Mouse (Mus musculus) intestine, embryonic 16.5 days (tissue): ENCODE measurements around the gene Zfp991. TPM values are rescaled to one million over a fixed set of nuclear protein-coding genes. Genes with fewer than 3 reads are reported as not detected.
A peak's percentile ranks its signal among the peaks of the same experiment; 100 is the strongest.
"Not testable (repeated sequence)": the region's sequence is repeated elsewhere in the genome, so short reads cannot be mapped to it uniquely, and the experiment has no call there.

ENCODE experiments used
- ATAC-seq: fragments of 200-750 bp; cut with Nextera tagmentation; 2 replicates; pipeline ENCODE4 v1.8.0; 2017; ENCODE audit warnings: moderate TSS enrichment, moderate library complexity
- H3K27ac ChIP-seq: fragments of 300-500 bp; sonication (generic); 2 replicates; pipeline ENCODE4 v1.5.1; 2014; ENCODE audit warnings: mild to moderate bottlenecking, low read length
- H3K27me3 ChIP-seq: fragments of 300-500 bp; sonication (generic); replicated peaks from 2 replicates; pipeline ENCODE4 v1.6.1; 2014; ENCODE audit warnings: low read length, control low read depth, mixed read lengths; ENCODE audit not compliant: control insufficient read depth, insufficient read depth
- H3K36me3 ChIP-seq: fragments of 300-500 bp; sonication (generic); 2 replicates; pipeline ENCODE4 v1.6.1; 2014; ENCODE audit warnings: low read length, control low read depth; ENCODE audit not compliant: control insufficient read depth, insufficient read depth
- H3K4me1 ChIP-seq: fragments of 300-500 bp; sonication (generic); 2 replicates; pipeline ENCODE4 v1.6.1; 2014; ENCODE audit warnings: low read length, control low read depth, mixed read lengths; ENCODE audit not compliant: control insufficient read depth, insufficient read depth
- H3K4me2 ChIP-seq: fragments of 300-500 bp; sonication (generic); 2 replicates; pipeline ENCODE4 v1.6.1; 2014; ENCODE audit warnings: low read depth, low read length, control low read depth
- H3K4me3 ChIP-seq: fragments of 300-500 bp; sonication (generic); 2 replicates; pipeline ENCODE4 v1.5.1; 2014; ENCODE audit warnings: mild to moderate bottlenecking, low read length
- H3K9ac ChIP-seq: fragments of 300-500 bp; sonication (generic); 2 replicates; pipeline ENCODE4 v1.6.1; 2014; ENCODE audit warnings: low read depth, low read length
- H3K9me3 ChIP-seq: fragments of 300-500 bp; sonication (generic); 2 replicates; pipeline ENCODE4 v1.6.1; 2016; ENCODE audit warnings: low read length, control low read depth; ENCODE audit not compliant: control insufficient read depth
- WGBS: fragments of 180-500 bp; shearing (Covaris S2); extraction: QIAGEN DNeasy Blood & Tissue Kit; methylation state at CpG from one replicate; pipeline ENCODE4 v1.1.7; 2014; 5-methylcytosine and 5-hydroxymethylcytosine counted together
- polyA plus RNA-seq: library from polyadenylated mRNA; unstranded; fragments of >200 nt; fragmentation: Nextera tagmentation; extraction: Ambion mirVana; gene quantifications from 2 replicates; pipeline ENCODE4 v1.2.1, GENCODE M21; 2015

Gene Zfp991
- polyA plus RNA-seq: 7.7 and 8.4 TPM in 2 replicates

DNA sequence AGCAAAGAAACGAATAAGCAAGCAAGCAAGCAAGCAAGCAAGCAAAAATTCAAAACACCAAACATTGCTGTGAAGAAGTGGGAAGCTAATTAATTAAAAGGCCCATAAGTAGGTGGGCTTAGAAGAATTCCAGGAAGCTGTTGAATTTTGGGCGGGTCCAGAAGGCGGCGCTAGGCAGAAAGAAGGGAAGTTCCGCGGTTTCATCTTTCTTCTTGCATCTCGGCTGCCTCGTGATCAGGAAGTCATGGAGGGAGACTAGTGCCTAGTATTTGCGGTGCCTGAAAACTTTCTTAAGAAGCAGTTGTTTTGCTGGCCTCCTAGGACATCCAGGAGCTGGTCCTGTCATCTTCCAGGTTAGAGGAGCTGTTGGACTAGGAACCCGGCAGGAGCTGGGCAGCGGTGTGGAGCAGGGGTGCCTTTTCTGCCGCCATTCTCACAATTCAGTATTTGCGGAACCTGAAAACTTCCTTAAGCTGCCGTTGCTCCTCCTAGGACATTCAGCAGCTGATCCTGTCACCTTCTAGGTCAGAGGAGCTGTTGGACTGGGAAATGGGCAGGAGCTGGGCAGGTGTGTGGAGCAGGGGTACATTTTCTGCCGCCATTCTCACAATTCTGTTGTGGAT, at the start of gene Zfp991:
Gene Zfp991, plus strand, starts transcription at position 202 of the 623 bp plus-strand sequence.
- 33% methylated on average over 2 of the region's 15 CpGs for WGBS
- H3K27me3 ChIP-seq, H3K27ac ChIP-seq, ATAC-seq, H3K9me3 ChIP-seq, H3K36me3 ChIP-seq, H3K9ac ChIP-seq, H3K4me2 ChIP-seq, H3K4me1 ChIP-seq: not testable (repeated sequence)
- H3K4me3 ChIP-seq: peak within 1 kb of the TSS; percentile 30

DNA sequence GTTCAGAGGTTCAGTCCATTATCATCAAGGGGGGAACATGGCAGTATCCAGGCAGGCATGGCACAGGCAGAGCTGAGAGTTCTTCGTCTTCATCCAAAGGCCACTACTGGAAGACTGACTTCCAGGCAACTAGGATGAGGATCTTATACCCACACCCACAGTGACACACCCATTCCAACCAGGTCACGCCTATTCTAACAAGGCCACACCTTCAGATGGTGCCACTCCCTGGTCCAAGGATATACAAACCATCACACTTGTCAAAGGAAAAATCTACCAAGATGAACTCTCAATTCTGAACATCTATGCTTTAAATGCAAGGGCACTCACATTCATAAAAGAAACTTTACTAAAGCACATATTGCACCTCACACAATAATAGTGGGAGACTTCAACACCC, 36.2 kb upstream of the Zfp991 start:
- not testable (repeated sequence) for H3K36me3 ChIP-seq, H3K4me2 ChIP-seq, H3K4me1 ChIP-seq, H3K9me3 ChIP-seq, H3K4me3 ChIP-seq, H3K27ac ChIP-seq, H3K9ac ChIP-seq, H3K27me3 ChIP-seq, ATAC-seq
- 66% methylated on average over 2 of the region's 2 CpGs for WGBS

DNA sequence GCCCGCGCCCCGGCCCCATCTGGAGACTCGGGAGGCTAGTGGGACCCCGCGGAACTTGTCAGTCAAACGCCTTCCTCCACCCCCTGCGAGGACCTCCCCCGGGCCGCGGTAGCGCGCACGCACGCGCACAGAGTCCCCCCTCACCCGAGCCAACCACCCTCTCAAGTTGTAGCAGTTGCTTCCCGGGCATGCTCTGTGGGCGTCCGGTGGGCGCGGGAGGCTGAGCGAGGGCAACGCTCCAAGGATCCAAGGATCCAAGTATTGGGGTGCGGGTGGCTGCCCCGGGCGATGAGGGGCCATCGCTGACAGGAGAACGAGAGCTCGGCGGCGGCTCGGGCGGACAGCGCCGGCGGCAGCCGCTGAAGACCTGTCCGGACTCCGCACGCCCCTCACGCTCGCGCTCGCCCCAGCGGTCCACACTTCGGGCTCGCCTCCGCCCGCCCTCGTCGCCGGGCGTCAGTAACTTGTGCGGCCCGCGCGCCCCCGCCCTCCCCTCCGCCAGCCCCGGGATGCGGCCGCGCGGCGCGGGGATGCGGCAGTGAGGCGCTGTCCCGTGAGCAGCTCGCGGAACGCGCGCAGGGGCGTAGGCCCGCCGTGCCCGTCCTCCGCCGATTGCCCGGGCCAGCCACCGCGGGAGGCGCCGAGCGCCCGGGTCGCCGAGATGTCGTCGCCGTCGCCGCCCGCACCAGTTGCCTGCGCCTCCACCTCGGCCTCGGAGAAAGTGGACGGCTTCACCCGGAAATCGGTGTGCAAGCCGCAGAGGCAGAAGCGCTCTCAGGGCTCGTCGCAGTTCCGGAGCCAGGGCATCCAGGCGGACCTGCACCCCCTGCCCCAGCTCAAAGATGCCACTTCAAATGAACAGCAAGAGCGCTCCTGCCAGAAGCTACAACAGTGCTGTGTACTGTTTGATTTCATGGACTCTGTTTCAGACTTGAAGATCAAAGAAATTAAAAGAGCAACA, 29.9 kb upstream of the Zfp991 start:
- not testable (repeated sequence) for H3K4me1 ChIP-seq, H3K9me3 ChIP-seq, H3K36me3 ChIP-seq, H3K27me3 ChIP-seq, H3K27ac ChIP-seq
- peak overlapping the region; percentile 48 for H3K4me3 ChIP-seq
- 0 out of 2 replicates have a peak overlapping the region, but pooled peaks have one; percentile 37 for H3K9ac ChIP-seq
- H3K4me2 ChIP-seq: peak overlapping the region; percentile 78
- WGBS: 1% methylated on average over 78 of the region's 109 CpGs
- ATAC-seq: peak; percentile 84

DNA sequence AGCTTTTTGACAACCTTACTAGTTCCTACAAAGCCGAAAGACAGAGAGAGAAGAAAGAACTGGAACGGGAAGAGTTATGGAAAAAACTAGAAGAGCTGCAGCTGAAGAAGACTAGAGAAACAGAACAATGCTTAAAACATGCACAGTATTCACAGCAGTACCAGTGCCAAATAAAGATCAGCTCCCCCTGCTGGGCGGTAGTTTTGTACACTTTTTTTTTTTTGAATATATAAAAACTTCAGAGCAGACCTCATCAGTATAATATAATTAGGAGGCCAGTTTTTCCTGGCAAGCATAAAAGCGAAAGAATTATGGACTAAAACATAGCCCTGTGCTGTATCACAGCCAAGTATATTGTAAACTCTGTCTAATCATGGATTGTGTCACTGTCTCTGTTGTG, 28.0 kb upstream of the Zfp991 start:
- H3K27ac ChIP-seq, H3K4me3 ChIP-seq, H3K36me3 ChIP-seq, H3K4me1 ChIP-seq, H3K9ac ChIP-seq, H3K4me2 ChIP-seq, H3K27me3 ChIP-seq, ATAC-seq, H3K9me3 ChIP-seq: not testable (repeated sequence)
- 49% methylated on average over 4 of the region's 4 CpGs for WGBS

DNA sequence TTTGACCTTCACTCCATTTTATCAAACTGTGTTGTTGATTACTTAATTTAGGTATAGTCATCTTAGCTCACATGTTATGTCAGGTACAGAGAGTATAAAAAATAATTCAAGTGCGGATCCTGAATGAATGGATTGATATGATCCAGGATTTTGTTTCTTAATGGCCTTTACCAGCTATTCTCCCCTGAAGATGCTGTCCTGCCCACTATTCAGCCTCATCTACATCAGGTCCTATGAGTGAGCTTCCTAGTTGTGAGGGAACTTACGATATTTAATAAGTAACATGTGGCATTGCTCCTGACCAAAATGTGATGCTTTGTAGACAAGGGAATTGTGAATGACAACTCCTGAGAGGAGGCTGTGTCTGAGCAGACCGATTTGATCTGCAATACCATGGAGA, 14.0 kb upstream of the Zfp991 start:
- not testable (repeated sequence) for H3K9ac ChIP-seq, H3K4me3 ChIP-seq, H3K27me3 ChIP-seq, H3K4me2 ChIP-seq, ATAC-seq, H3K4me1 ChIP-seq, H3K27ac ChIP-seq, H3K9me3 ChIP-seq, H3K36me3 ChIP-seq
- 78% methylated on average over 2 of the region's 3 CpGs for WGBS

DNA sequence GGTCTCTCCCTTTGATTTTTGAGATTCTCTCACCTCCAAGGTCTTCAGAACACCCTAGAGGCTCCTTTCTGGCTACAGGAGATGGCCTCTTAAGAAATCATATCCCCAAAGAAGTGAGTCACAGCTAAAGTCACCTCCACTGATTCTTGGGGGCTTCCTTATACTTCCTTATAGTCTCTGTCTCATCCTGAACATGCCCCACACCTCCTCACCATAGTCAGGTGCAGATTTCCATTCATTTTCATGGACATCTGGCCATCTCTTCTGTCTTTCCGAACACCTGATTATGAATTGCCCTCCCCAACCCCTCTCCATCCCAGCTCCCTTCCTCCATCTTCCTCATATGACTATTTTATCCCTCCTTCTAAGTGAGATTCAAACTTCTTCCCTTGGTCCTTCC, 9.6 kb upstream of the Zfp991 start:
- not testable (repeated sequence) for H3K4me1 ChIP-seq, H3K36me3 ChIP-seq, H3K4me2 ChIP-seq, H3K9ac ChIP-seq, H3K27ac ChIP-seq, H3K27me3 ChIP-seq, H3K4me3 ChIP-seq, H3K9me3 ChIP-seq, ATAC-seq
- WGBS: 73% methylated on average over 1 of the region's 1 CpGs

DNA sequence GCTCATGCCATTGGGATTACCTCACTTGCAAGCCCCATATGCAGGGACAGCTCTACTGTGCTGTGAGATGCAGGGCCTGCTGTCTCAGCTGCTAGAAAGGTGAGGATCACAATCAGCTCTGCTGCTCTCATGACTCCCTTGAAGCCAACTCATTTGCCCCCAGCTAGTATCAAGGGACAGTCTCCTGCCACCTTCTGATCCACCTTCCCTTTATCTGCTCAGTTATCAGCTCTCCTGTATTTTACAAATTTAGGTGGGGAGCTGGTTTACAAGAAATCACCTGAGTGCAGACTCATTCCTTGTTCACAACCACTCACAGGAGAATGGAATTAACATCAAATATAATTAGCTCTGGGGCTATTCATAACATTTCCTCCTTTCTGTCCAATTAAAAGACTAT, 8.0 kb upstream of the Zfp991 start:
- H3K27ac ChIP-seq, H3K9me3 ChIP-seq, H3K4me2 ChIP-seq, H3K27me3 ChIP-seq, ATAC-seq, H3K4me3 ChIP-seq, H3K4me1 ChIP-seq, H3K9ac ChIP-seq, H3K36me3 ChIP-seq: not testable (repeated sequence)

DNA sequence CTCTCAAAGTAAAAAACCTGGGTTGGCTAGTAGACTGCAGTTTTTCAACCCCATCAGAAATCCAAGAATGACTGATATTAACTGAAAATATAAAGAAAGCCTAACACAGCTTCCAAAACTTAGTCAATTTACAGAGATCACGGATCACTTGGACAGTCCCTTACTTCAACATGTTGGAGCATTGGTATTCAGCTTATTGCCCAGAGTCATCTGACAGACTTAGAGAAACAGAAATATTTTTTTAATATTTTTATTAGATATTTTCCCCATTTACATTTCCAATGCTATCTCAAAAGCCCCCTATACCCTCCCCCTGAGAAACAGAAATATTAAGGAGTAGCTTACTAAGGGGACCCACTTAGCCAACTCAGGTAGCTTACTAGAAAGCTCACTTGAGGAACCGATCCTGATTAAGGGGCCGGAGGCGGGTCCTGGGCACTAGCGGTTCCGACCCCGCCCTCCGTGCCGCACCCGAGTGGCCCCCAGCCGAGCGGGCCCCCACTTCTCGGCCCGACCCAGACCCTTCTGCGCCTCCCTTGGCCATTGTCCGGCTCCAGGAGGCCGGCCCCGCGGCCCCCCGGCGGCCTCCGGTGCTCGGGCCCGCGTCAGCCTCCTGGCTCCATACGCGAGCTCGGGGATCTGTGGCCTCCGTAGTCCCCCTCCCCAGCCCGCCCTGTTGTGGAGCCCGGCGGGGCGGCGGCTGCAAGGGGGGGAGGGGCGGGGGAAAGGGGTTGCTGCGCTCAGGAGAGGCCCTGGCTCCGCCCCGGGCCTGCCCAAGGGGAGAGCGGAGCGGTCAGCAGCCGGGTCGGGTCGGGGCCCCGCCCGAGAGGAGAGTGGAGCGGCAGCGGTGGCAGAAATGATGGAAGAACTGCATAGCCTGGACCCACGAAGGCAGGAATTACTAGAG, 7.2 kb upstream of the Zfp991 start:
- not testable (repeated sequence) for H3K9me3 ChIP-seq, H3K27me3 ChIP-seq, H3K27ac ChIP-seq, H3K36me3 ChIP-seq, H3K4me1 ChIP-seq
- H3K4me2 ChIP-seq: peak overlapping the region; percentile 93
- peak overlapping the region; percentile 58 for H3K4me3 ChIP-seq
- ATAC-seq: peak; percentile 99
- peak overlapping the region; percentile 77 for H3K9ac ChIP-seq
- 7% methylated on average over 47 of the region's 48 CpGs for WGBS

DNA sequence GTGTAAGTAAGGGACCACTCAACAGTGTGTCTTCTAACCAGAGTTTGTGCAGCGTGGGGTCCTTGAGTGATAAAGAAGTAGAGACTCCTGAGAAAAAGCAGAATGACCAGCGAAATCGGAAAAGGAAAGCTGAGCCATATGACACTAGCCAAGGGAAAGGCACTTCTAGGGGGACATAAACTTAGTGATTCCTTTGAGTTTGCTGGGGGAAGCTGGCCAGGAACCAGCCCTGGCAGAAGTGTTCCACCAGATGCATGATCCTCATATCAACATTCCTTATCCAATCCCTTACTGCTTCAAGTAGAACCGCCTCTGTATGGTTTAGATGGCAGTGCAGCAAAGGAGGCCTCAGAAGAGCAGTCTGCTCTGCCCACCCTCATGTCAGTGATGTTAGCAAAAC, 6.5 kb upstream of the Zfp991 start:
- not testable (repeated sequence) for ATAC-seq, H3K27ac ChIP-seq, H3K4me1 ChIP-seq, H3K9me3 ChIP-seq, H3K36me3 ChIP-seq, H3K27me3 ChIP-seq
- Histone ChIP-seq H3K4me3 (peak overlapping the region; percentile 58), H3K9ac (peak overlapping the region; percentile 77), H3K4me2 (peak overlapping the region; percentile 93)
- 11% methylated on average over 4 of the region's 4 CpGs for WGBS
